Mouse (Mus musculus): ENCODE data around the gene Gfra4. TPM values are rescaled to one million over a fixed set of nuclear protein-coding genes. Genes with fewer than 3 reads are reported as not detected.
A peak's percentile ranks its signal among the peaks of the same experiment; 100 is the strongest.

Gfra4 gene
- total and polyA plus RNA-seq, 3 experiments = 7.2 to 21.3 (median 8.4) TPM

DNA sequence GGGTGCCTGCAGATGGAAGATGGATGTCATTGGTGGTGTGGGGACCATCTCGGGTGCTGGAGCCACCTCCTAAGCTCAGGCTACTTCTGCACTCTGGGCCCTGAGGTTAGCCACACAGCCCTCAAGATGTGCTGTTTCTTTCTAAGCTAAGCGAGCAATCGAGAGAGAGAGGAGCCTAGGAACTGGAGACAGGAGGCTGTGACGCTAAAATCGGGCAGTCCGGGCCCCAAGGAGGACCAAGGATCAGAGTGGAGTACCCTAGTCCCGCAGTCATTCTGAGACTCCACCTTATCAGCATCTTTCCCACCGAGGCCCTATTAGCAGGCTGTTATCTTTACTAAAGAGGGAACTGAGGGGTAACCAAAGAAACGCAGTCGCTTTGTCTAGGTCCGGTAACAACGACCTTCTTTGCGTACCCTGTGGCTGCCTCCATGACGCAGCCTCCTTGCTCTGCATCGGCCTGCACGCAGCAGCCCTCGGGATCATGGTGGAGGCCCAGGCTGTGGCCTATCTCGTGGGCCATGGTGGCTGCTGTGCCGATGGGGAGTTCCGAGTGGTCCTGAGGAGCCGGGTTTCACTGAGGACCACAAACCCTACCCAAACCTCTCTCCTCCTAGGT, 11.9 kb upstream of the Gfra4 start:
- Histone ChIP-seq H3K36me3 (ENCODE audit: control insufficient read depth, insufficient read depth, low read length) (no peaks in the 10 kb centered on the region), H3K79me2 (replicated peaks; ENCODE audit: control insufficient read depth, insufficient read depth, low read length) (no peaks in the 10 kb centered on the region), H3K27ac (no peak overlapping the region), H3K4me3 (peak overlapping the region; percentile 26), H3K4me1 (ENCODE audit: control insufficient read depth, insufficient read depth, low read length) (peaks cover 8% of the 10 kb centered on the region), H3K27me3 (ENCODE audit: control insufficient read depth, insufficient read depth, low read length) (peaks cover 11% of the 10 kb centered on the region; the same call in 1 of the 2 replicates), H3K9ac (ENCODE audit: low read depth, low read length) (no peak overlapping the region)
- TF ChIP-seq EP300 (IDR thresholded peaks at IDR 0.05; ENCODE audit: insufficient read depth, low read depth, low read length) (no peak), CTCF (IDR thresholded peaks at IDR 0.05) (no peak), POLR2A (IDR thresholded peaks at IDR 0.05; ENCODE audit: insufficient read depth, low read depth, low read length) (no peak)
- WGBS = 17% methylated on average over 21 of the region's 21 CpGs
- intact Hi-C loops (cut with DNase I) = no loop called here
- no peak for DNase-seq

DNA sequence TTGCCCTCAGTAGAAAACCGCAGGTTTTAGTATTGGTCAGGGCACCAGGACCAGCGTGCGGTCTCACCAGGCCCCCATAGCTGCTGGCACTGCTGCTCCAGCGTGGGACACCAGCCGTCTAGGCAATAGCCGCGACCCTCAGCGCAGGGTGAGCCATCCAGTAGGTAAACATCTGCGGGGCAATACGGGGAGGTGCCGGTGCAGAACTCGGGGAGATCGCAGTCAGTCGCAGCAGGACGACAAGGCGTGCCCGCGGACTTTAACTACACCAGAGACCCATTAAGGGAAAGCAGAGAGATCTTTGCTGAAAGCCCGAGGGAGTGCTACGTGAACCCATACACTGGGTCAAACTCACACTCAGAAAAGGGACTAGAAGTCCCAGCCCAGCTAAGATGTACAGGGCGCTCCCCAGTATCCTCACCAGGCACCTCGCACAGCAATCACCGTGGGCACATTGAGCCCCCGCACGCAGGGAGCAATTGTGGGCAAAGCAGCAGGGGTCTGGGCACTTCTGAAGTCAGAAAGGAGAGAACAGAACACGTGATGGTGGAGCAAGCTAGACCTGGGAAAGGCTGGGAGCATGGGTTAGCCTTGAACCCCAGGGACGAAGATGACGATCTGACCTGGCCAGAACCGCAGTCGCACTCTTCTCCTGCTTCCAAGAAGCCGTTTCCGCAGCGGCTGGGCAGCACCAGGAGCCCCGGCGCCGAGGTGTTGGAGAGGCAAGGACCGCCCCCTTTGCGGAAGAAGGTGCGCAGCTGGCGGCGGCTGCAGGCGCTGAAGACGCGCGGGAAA, 11.2 kb upstream of the Gfra4 start:
- no peak for TF ChIP-seq POLR2A (IDR thresholded peaks at IDR 0.05; ENCODE audit: insufficient read depth, low read depth, low read length)
- TF ChIP-seq EP300 (IDR thresholded peaks at IDR 0.05; ENCODE audit: insufficient read depth, low read depth, low read length) = no peak
- no peak for TF ChIP-seq CTCF (IDR thresholded peaks at IDR 0.05)
- intact Hi-C loops (cut with DNase I) = no loop called here
- H3K27ac ChIP-seq = no peak overlapping the region
- no peak overlapping the region for H3K9ac ChIP-seq (ENCODE audit: low read depth, low read length)
- peaks cover 11% of the 10 kb centered on the region; the same call in 1 of the 2 replicates for H3K27me3 ChIP-seq (ENCODE audit: control insufficient read depth, insufficient read depth, low read length)
- H3K4me1 ChIP-seq (ENCODE audit: control insufficient read depth, insufficient read depth, low read length) = peaks cover 4% of the 10 kb centered on the region
- no peaks in the 10 kb centered on the region for H3K36me3 ChIP-seq (ENCODE audit: control insufficient read depth, insufficient read depth, low read length)
- H3K79me2 ChIP-seq (replicated peaks; ENCODE audit: control insufficient read depth, insufficient read depth, low read length) = no peaks in the 10 kb centered on the region
- peak in 1 of 2 experiments; percentile 36 for DNase-seq
- H3K4me3 ChIP-seq = peak overlapping the region; percentile 26
- WGBS = 8% methylated on average over 45 of the region's 45 CpGs

DNA sequence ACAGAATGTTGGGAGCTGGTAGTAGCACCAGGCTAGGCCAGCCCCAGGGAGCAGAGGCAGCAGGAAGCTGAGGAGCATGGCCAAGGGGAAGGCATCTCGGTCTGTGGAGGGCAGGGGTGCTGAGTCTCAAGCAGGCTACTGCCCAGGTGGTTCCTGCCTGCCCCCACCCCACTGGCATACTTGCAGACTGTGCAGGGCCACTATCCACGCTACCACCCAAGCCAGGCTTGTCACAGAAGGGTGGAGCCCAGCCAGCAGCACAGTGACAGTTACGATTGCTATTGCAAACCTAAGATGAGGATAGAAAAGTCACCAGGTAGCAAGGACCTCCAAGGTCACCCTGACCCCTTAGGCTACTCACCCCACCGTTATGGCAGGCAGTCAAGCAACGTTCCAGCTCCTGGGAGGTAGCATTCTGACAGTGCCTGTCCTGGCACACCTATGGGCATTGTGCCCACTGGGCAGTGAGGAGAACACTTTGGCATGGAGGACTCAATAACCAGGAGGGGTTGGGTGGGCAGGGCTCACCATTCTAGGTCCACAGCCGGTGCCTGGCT, 10.1 kb upstream of the Gfra4 start:
- H3K27ac ChIP-seq = no peak overlapping the region
- no peak for TF ChIP-seq POLR2A (IDR thresholded peaks at IDR 0.05; ENCODE audit: insufficient read depth, low read depth, low read length)
- no peak for TF ChIP-seq EP300 (IDR thresholded peaks at IDR 0.05; ENCODE audit: insufficient read depth, low read depth, low read length)
- no peak for TF ChIP-seq CTCF (IDR thresholded peaks at IDR 0.05)
- peaks cover 11% of the 10 kb centered on the region; the same call in 1 of the 2 replicates for H3K27me3 ChIP-seq (ENCODE audit: control insufficient read depth, insufficient read depth, low read length)
- DNase-seq = peak in 1 of 2 experiments; percentile 18
- peaks cover 1% of the 10 kb centered on the region; the same call in 1 of the 2 replicates for H3K4me1 ChIP-seq (ENCODE audit: control insufficient read depth, insufficient read depth, low read length)
- H3K36me3 ChIP-seq (ENCODE audit: control insufficient read depth, insufficient read depth, low read length) = no peaks in the 10 kb centered on the region
- no peak overlapping the region for H3K4me3 ChIP-seq
- 77% methylated on average over 6 of the region's 6 CpGs for WGBS
- no peaks in the 10 kb centered on the region for H3K79me2 ChIP-seq (replicated peaks; ENCODE audit: control insufficient read depth, insufficient read depth, low read length)
- intact Hi-C loops (cut with DNase I) = no loop called here
- no peak overlapping the region for H3K9ac ChIP-seq (ENCODE audit: low read depth, low read length)

DNA sequence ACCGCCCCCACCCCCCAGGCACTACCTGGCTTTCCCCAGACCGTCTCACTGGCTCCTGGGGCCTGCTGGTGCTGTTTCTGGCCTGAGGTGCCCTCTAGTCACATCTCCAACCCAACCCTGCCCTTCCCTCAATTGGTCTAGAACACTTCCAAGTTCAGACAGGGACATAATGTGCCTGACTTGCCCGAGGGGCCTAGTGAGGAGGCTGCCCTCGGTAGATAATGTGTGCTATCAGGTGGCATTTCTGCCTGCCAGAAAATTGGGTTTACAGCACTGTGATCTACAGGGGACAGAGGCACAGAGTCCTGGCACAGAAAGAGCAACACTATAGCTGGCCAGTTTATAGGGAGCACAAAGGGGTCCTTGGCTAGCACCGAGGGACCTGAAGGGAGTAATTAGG, 9.2 kb upstream of the Gfra4 start:
- no peaks in the 10 kb centered on the region for H3K36me3 ChIP-seq (ENCODE audit: control insufficient read depth, insufficient read depth, low read length)
- no peak overlapping the region for H3K4me3 ChIP-seq
- no peak for TF ChIP-seq POLR2A (IDR thresholded peaks at IDR 0.05; ENCODE audit: insufficient read depth, low read depth, low read length)
- no peak for TF ChIP-seq EP300 (IDR thresholded peaks at IDR 0.05; ENCODE audit: insufficient read depth, low read depth, low read length)
- TF ChIP-seq CTCF (IDR thresholded peaks at IDR 0.05) = no peak
- 57% methylated on average over 5 of the region's 5 CpGs for WGBS
- H3K79me2 ChIP-seq (replicated peaks; ENCODE audit: control insufficient read depth, insufficient read depth, low read length) = no peaks in the 10 kb centered on the region
- intact Hi-C loops (cut with DNase I) = no loop called here
- no peak overlapping the region for H3K27ac ChIP-seq
- peak in 1 of 2 experiments; percentile 5 for DNase-seq
- no peak overlapping the region for H3K9ac ChIP-seq (ENCODE audit: low read depth, low read length)
- peaks cover 1% of the 10 kb centered on the region; the same call in 1 of the 2 replicates for H3K4me1 ChIP-seq (ENCODE audit: control insufficient read depth, insufficient read depth, low read length)
- H3K27me3 ChIP-seq (ENCODE audit: control insufficient read depth, insufficient read depth, low read length) = peaks cover 11% of the 10 kb centered on the region; the same call in 1 of the 2 replicates

DNA sequence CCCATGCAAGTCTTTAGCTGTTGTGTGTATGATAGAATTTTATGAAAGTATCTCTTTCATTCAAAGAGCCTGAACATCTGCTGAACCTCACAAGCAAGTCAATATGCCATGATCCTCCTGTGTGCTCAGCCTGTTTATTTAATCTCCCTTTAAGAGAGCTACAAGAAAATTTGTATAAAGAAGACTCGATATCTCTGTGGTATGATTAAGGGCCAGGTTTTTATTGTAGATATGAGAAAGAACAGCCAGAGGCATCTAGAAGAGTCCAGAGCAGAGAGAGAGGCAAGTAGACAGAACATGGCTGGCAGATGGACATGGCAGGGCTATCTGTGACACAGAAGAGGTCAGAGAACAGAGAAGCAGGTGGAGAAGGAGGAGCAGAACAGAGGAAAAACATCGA, 3.1 kb upstream of the Gfra4 start:
- no peak overlapping the region for H3K27ac ChIP-seq
- no peak for DNase-seq
- 70% methylated on average over 2 of the region's 2 CpGs for WGBS
- H3K79me2 ChIP-seq (replicated peaks; ENCODE audit: control insufficient read depth, insufficient read depth, low read length) = no peaks in the 10 kb centered on the region
- no peak overlapping the region for H3K9ac ChIP-seq (ENCODE audit: low read depth, low read length)
- intact Hi-C loops (cut with DNase I) = no loop called here
- no peaks in the 10 kb centered on the region for H3K36me3 ChIP-seq (ENCODE audit: control insufficient read depth, insufficient read depth, low read length)
- H3K27me3 ChIP-seq (ENCODE audit: control insufficient read depth, insufficient read depth, low read length) = peaks cover 6% of the 10 kb centered on the region
- H3K4me3 ChIP-seq = no peak overlapping the region
- no peak for TF ChIP-seq POLR2A (IDR thresholded peaks at IDR 0.05; ENCODE audit: insufficient read depth, low read depth, low read length)
- TF ChIP-seq EP300 (IDR thresholded peaks at IDR 0.05; ENCODE audit: insufficient read depth, low read depth, low read length) = no peak
- TF ChIP-seq CTCF (IDR thresholded peaks at IDR 0.05) = no peak
- H3K4me1 ChIP-seq (ENCODE audit: control insufficient read depth, insufficient read depth, low read length) = peaks cover 5% of the 10 kb centered on the region

Data from heart, adult 2 months (tissue).